10 mouse cellular contexts compared by ENCODE assay signal in the genomic region with DNA sequence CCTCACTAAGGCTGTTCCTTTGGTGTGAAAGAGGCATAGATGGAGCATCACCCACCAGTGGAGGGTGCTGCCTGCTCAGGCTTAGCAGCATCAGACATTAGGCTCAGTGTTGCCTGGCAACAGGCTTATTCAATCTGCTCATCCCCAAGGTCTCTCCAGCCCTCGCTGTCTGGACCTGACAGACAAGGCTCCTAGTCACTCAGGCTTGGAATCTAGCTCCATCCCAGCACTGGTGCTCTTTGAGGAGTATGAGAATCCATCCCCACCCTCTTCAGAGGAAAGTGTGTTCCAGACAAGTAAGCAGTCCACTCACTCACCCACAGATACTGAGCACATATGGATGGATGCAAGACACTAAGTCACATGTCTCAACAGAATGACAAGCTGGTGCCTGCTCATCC. TPM values are rescaled to one million over a fixed set of nuclear protein-coding genes. Genes with fewer than 3 reads are reported as not detected.
A peak's percentile ranks its signal among the peaks of the same experiment; 100 is the strongest.
DNase-seq lines count a peak whose midpoint lies in the region; ATAC-seq and TF ChIP-seq lines count a peak whose summit lies in the region.
"Had no signal": no experiment of that assay in that cellular context is flagged by ENCODE, and none has a peak within 500 bp of the region (broad histone marks: within the 10 kb centered on the region; RNA-seq: fewer than 3 reads in every experiment).

No protein-coding gene starts in this region.

- no peak overlapping the region for H3K27ac ChIP-seq in neural tube, embryonic 13.5 days (replicated peaks)
- peak overlapping the region; percentile 70 for H3K27ac ChIP-seq in layer of hippocampus, adult 2 months
- H3K27ac ChIP-seq in midbrain, embryonic 14.5 days (replicated peaks; ENCODE audit: low read depth, low read length) = no peak overlapping the region
- H3K27ac ChIP-seq: embryonic facial prominence, embryonic 13.5 days; heart, embryonic 10.5 days; liver, embryonic 13.5 days had no signal

- DNase-seq in neural tube, embryonic 10.5 days (ENCODE audit: extremely low spot score, low spot score) = no peak
- DNase-seq in layer of hippocampus, adult 2 months (ENCODE audit: low spot score in 2 of 2) = peak; percentile 62 to 65
- DNase-seq in midbrain, embryonic 14.5 days = peak; percentile 78
- no peak for DNase-seq in spleen, postnatal 10 days (ENCODE audit: low spot score in 2 of 2)
- DNase-seq in kidney, adult 9 months = no peak
- DNase-seq in gastrocnemius, postnatal 4 days (ENCODE audit: low spot score in 2 of 2) = no peak
- DNase-seq: liver, embryonic 13.5 days had no signal

- no peaks in the 10 kb centered on the region for H3K27me3 ChIP-seq in neural tube, embryonic 13.5 days
- H3K27me3 ChIP-seq in midbrain, embryonic 14.5 days (ENCODE audit: control insufficient read depth, insufficient read depth, low read length) = no peaks in the 10 kb centered on the region
- H3K27me3 ChIP-seq: embryonic facial prominence, embryonic 13.5 days; liver, embryonic 13.5 days had no signal

- no peak overlapping the region for H3K4me2 ChIP-seq in neural tube, embryonic 13.5 days
- H3K4me2 ChIP-seq in midbrain, embryonic 14.5 days (ENCODE audit: low read length) = no peak overlapping the region
- H3K4me2 ChIP-seq: embryonic facial prominence, embryonic 13.5 days; liver, embryonic 13.5 days had no signal

- H3K36me3 ChIP-seq in neural tube, embryonic 13.5 days = no peaks in the 10 kb centered on the region
- no peaks in the 10 kb centered on the region for H3K36me3 ChIP-seq in midbrain, embryonic 14.5 days (ENCODE audit: control insufficient read depth, insufficient read depth, low read length)
- H3K36me3 ChIP-seq: embryonic facial prominence, embryonic 13.5 days; heart, embryonic 10.5 days; liver, embryonic 13.5 days had no signal

- peak; percentile 79 for TF ChIP-seq CTCF in layer of hippocampus, adult 2 months (conservative IDR thresholded peaks at IDR 0.05)

- no peak overlapping the region for H3K9ac ChIP-seq in neural tube, embryonic 13.5 days
- H3K9ac ChIP-seq in midbrain, embryonic 14.5 days (replicated peaks; ENCODE audit: low read length) = no peak overlapping the region
- H3K9ac ChIP-seq: embryonic facial prominence, embryonic 13.5 days; liver, embryonic 13.5 days had no signal

- 24% methylated on average over 1 of the region's 1 CpGs for WGBS in neural tube, embryonic 13.5 days
- 0% methylated on average over 1 of the region's 1 CpGs for WGBS in midbrain, embryonic 14.5 days

- ATAC-seq in neural tube, embryonic 13.5 days (ENCODE audit: low read depth) = peak; percentile 59; the same call in 1 of the 2 replicates
- peak; percentile 55; the same call in 1 of the 2 replicates for ATAC-seq in midbrain, embryonic 14.5 days (ENCODE audit: low FRiP score, low TSS enrichment)

- no peak overlapping the region for H3K4me3 ChIP-seq in neural tube, embryonic 13.5 days
- H3K4me3 ChIP-seq in layer of hippocampus, adult 2 months = no peak overlapping the region
- no peak overlapping the region for H3K4me3 ChIP-seq in midbrain, embryonic 14.5 days (replicated peaks; ENCODE audit: low read depth, low read length)
- H3K4me3 ChIP-seq: embryonic facial prominence, embryonic 13.5 days; heart, embryonic 10.5 days; liver, embryonic 13.5 days had no signal

- no peaks in the 10 kb centered on the region for H3K4me1 ChIP-seq in neural tube, embryonic 13.5 days (replicated peaks)
- H3K4me1 ChIP-seq in midbrain, embryonic 14.5 days (ENCODE audit: control insufficient read depth, insufficient read depth, low read length) = no peaks in the 10 kb centered on the region
- H3K4me1 ChIP-seq: embryonic facial prominence, embryonic 13.5 days; heart, embryonic 10.5 days; liver, embryonic 13.5 days had no signal

- no peaks in the 10 kb centered on the region for H3K9me3 ChIP-seq in neural tube, embryonic 13.5 days
- no peaks in the 10 kb centered on the region for H3K9me3 ChIP-seq in midbrain, embryonic 14.5 days (ENCODE audit: control insufficient read depth, low read length)
- H3K9me3 ChIP-seq: embryonic facial prominence, embryonic 13.5 days; heart, embryonic 10.5 days; liver, embryonic 13.5 days had no signal

RNA-seq across cellular contexts. Expression of gene Zfp648, which starts 22.8 kb away (rescaled TPM):
- polyA plus RNA-seq in neural tube, embryonic 13.5 days (2015; fragmentation: Nextera tagmentation; extraction: Ambion mirVana) = 0.36 and 0.39 TPM in 2 replicates
- total RNA-seq in layer of hippocampus, adult 2 months (2021) = under 1 TPM; 0.37 to 0.44 TPM
- 0.23 and 0.36 TPM in 2 replicates for polyA plus RNA-seq in midbrain, embryonic 14.5 days (2014; fragmentation: Nextera tagmentation; extraction: Ambion mirVana)
- not detected for total RNA-seq in gastrocnemius, postnatal 4 days (2021)
- polyA plus RNA-seq: liver, embryonic 13.5 days had no signal

Comparison
In these comparisons a context has a peak if more than half of its experiments do, and no peak if none do; other contexts are left out.
1. DNase-seq: peak in layer of hippocampus, adult 2 months (2 of 2) and midbrain, embryonic 14.5 days (single experiment); none in neural tube, embryonic 10.5 days (single experiment), spleen, postnatal 10 days (0 of 2), kidney, adult 9 months (single experiment) and gastrocnemius, postnatal 4 days (0 of 2).